Mouse (Mus musculus) heart, adult 18-20 months (tissue): ENCODE measurements around the gene Spn. TPM values are rescaled to one million over a fixed set of nuclear protein-coding genes. Genes with fewer than 3 reads are reported as not detected.

Experiments used
- total RNA-seq, 2 experiments: library from RNA; stranded (reverse); gene quantifications; 2 replicates each; pipeline ENCODE4 v1.2.3; 2021

The Spn gene
- total RNA-seq, 2 experiments from 2014 or later: 0.55 to 2.6 TPM

Other genes with a start within 250 kb of the Spn start
- gene Tmem219, start 214.9 kb downstream of the Spn start, total RNA-seq: 10 to 100 TPM; 10.4 to 10.6 TPM
- gene Kctd13, start 208.9 kb downstream of the Spn start, total RNA-seq: 1 to 10 TPM; 7.4 to 7.5 TPM
- gene Asphd1, start 188.2 kb downstream of the Spn start, total RNA-seq: not detected
- 1 to 10 TPM; 5.5 to 6.2 TPM for gene Sez6l2, start 187.3 kb downstream of the Spn start, total RNA-seq
- 10 to 100 TPM; 43.2 to 45.2 TPM for gene Cdipt, start 161.9 kb downstream of the Spn start, total RNA-seq
- gene Cdiptos, start 161.7 kb downstream of the Spn start, total RNA-seq: under 1 TPM in 1 of 2 experiments, not detected in 1; 0.59 TPM
- 10 to 100 TPM; 59.9 to 68.7 TPM for gene Mvp, start 123.2 kb downstream of the Spn start, total RNA-seq
- not detected for gene Pagr1b, start 121.3 kb downstream of the Spn start, total RNA-seq
- gene Pagr1a, start 120.5 kb downstream of the Spn start, total RNA-seq: 10 to 100 TPM in 1 of 2 experiments, 1 to 10 TPM in 1; 8.3 to 10.7 TPM
- 10 to 100 TPM; 24.6 to 27.3 TPM for gene Gm42742, start 116.7 kb downstream of the Spn start, total RNA-seq
- gene Prrt2, start 116.6 kb downstream of the Spn start, total RNA-seq: under 1 TPM in 1 of 2 experiments, not detected in 1; 0.80 TPM
- 10 to 100 TPM; 55.3 to 57.3 TPM for gene Maz, start 110.8 kb downstream of the Spn start, total RNA-seq
- 1 to 10 TPM in 1 of 2 experiments, under 1 TPM in 1; 0.93 to 1.0 TPM for gene Kif22, start 95.4 kb downstream of the Spn start, total RNA-seq
- not detected for gene Zg16, start 50.5 kb downstream of the Spn start, total RNA-seq
- 1 to 10 TPM; 1.3 to 2.9 TPM for gene AI467606, start 46.5 kb downstream of the Spn start, total RNA-seq
- under 1 TPM in 1 of 2 experiments, not detected in 1; 0.49 TPM for gene Qprt, start 15.6 kb downstream of the Spn start, total RNA-seq
- 10 to 100 TPM; 35.1 to 36.9 TPM for gene Cd2bp2, start 58.2 kb upstream of the Spn start, total RNA-seq
- 10 to 100 TPM; 20.8 to 21.6 TPM for gene Tbc1d10b, start 70.6 kb upstream of the Spn start, total RNA-seq
- gene Mylpf, start 71.1 kb upstream of the Spn start, total RNA-seq: 1 to 10 TPM; 1.1 to 3.7 TPM
- gene Zfp553, start 95.2 kb upstream of the Spn start, total RNA-seq: 1 to 10 TPM; 6.4 to 6.7 TPM
- 1 to 10 TPM; 3.0 to 7.7 TPM for gene Sept1, start 95.3 kb upstream of the Spn start, total RNA-seq
- 10 to 100 TPM; 18.3 to 19.3 TPM for gene Zfp771, start 106.5 kb upstream of the Spn start, total RNA-seq
- 10 to 100 TPM; 40.3 to 42.0 TPM for gene Dctpp1, start 122.9 kb upstream of the Spn start, total RNA-seq
- gene Sephs2, start 136.2 kb upstream of the Spn start, total RNA-seq: 10 to 100 TPM; 29.5 to 31.7 TPM
- 1 to 10 TPM; 1.9 to 4.1 TPM for gene Itgal, start 158.4 kb upstream of the Spn start, total RNA-seq
- gene Zfp768, start 207.8 kb upstream of the Spn start, total RNA-seq: 10 to 100 TPM; 35.9 to 42.9 TPM
- gene Zfp747, start 238.2 kb upstream of the Spn start, total RNA-seq: 1 to 10 TPM; 3.4 to 5.1 TPM
- gene 9130019O22Rik, start 249.3 kb upstream of the Spn start, total RNA-seq: 1 to 10 TPM; 1.6 to 1.7 TPM